Mouse (Mus musculus): ENCODE measurements around the gene Gab1. TPM values are rescaled to one million over a fixed set of nuclear protein-coding genes. Genes with fewer than 3 reads are reported as not detected.

The Gab1 gene
- polyA plus RNA-seq, 1 experiment from 2014 or later = 14.5 TPM

DNA sequence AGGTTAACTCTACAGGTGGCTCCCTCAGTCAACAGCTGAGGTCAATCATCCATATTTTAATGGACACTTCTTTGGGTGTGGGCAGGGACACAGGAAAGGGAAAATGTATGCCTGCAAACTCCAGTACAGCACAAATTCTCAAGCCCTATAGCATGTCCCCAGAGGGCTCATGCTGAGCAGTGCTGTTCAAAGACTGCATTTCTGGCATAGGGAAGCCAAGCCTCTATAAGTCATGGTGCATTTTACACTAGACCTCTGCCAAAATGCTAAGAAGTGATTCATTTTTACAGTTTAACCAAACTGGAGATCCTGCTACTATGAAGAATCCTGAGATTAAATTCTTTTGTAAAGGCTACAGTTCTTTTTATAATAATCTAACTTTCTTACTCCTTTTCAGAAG lies 47.8 kb downstream of the Gab1 start:
- no peak for ATAC-seq (ENCODE audit: low FRiP score, low read depth)
- Histone ChIP-seq H3K9ac (replicated peaks) (no peak overlapping the region), H3K27me3 (no peaks in the 10 kb centered on the region), H3K4me1 (peaks cover 14% of the 10 kb centered on the region), H3K4me3 (no peak overlapping the region), H3K36me3 (no peaks in the 10 kb centered on the region), H3K27ac (replicated peaks) (no peak overlapping the region), H3K9me3 (no peaks in the 10 kb centered on the region), H3K4me2 (replicated peaks) (no peak overlapping the region)

DNA sequence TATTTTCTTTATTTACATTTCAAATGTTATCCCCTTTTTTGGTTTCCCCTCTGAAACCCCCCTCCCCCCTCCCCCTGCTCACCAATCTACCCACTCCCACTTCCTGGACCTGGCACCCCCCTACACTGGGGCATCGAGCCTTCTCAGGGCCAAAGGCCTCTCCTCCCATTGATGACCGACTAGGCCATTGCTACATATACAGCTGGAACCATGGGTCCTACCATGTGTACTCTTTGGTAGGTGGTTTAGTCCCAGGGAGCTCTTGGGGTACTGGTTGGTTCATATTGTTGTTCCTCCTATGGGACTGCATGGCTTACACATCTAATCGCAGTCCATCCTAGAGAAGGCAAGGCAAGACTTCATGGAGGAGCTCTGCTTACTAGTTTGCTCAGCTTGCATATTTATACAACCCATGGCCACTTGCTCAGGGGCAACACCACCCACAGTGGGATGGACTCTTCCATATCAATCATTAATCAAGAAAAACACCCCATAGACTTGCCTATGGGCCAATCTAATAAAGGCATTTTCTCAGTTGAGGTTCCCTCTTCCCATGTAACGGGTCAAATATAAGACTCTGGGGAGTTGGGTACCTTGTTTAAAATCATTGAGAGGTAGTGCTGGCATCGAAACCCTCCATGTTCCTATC lies 48.3 kb downstream of the Gab1 start:
- no peaks in the 10 kb centered on the region for H3K9me3 ChIP-seq
- H3K4me2 ChIP-seq (replicated peaks) = no peak overlapping the region
- no peak overlapping the region for H3K27ac ChIP-seq (replicated peaks)
- no peaks in the 10 kb centered on the region for H3K36me3 ChIP-seq
- no peak overlapping the region for H3K9ac ChIP-seq (replicated peaks)
- peaks cover 14% of the 10 kb centered on the region for H3K4me1 ChIP-seq
- no peak overlapping the region for H3K4me3 ChIP-seq
- ATAC-seq (ENCODE audit: low FRiP score, low read depth) = no peak
- H3K27me3 ChIP-seq = no peaks in the 10 kb centered on the region
- 93% methylated on average over 5 of the region's 5 CpGs for WGBS

DNA sequence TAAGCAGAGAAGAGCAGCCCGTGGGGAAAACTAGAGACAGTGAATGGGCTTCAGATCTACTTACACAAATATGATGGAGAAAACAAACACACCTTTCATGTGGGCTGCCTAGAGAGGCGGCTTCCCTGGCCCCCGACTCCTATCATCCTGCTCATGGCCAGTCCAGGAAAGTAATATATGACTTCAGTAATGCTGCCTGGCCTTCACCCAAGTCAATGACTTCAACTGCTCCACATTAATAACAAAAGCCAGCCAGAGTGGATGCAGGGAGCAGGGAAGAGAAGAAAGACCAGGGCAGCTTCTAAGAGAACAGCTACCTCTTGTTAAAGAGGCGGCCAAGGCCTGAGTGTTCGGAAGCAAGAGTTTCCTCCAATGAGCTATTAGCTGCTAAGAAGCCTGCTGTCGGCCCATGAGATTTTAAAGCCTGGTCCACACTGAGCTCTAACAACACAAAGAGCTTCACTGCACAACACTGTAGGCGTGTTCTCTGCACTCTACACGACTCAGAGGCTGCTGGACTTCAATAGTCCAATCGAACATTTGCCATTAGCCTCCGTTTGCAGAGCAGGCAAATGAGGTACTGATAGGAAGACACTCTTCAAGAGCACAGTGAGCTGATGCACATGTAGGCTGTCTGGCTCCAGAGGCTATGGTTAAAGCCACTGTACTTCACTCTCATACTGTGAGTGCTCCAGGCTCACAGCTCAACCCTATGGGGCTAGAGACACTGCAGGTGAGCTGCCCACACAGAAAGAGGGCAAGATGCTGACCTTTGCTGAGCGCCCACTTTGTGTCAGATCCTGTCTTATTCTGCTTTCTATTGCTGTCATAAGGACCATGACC lies 49.4 kb downstream of the Gab1 start:
- Histone ChIP-seq H3K4me1 (peaks cover 14% of the 10 kb centered on the region), H3K9ac (replicated peaks) (no peak overlapping the region), H3K36me3 (no peaks in the 10 kb centered on the region), H3K27ac (replicated peaks) (no peak overlapping the region), H3K9me3 (no peaks in the 10 kb centered on the region), H3K4me3 (no peak overlapping the region), H3K27me3 (no peaks in the 10 kb centered on the region), H3K4me2 (replicated peaks) (no peak overlapping the region)
- peak; percentile 44; the same call in 1 of the 2 replicates for ATAC-seq (ENCODE audit: low FRiP score, low read depth)
- 78% methylated on average over 11 of the region's 11 CpGs for WGBS

DNA sequence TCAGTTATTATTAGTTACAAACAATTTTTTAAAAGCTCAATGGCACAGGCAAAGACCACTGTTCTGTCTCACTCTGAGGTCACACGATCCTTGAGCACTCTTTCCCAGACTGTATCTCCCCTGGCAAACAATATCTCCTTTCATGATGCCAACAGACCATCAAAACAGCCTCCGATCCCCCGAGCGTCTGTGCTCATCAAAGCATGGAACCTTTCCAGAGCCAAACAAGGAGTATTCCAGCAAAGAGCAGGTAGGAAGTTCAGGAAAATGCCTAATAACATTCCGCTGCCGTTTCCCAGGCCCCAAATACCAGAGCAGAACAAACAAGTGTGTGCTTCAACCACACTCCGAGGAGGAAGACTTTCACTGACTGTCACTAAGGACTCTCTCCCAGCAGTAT lies 50.2 kb downstream of the Gab1 start:
- ATAC-seq (ENCODE audit: low FRiP score, low read depth) = no peak
- Histone ChIP-seq H3K4me3 (no peak overlapping the region), H3K4me1 (peaks cover 16% of the 10 kb centered on the region), H3K9ac (replicated peaks) (no peak overlapping the region), H3K9me3 (no peaks in the 10 kb centered on the region), H3K27ac (replicated peaks) (no peak overlapping the region), H3K27me3 (no peaks in the 10 kb centered on the region), H3K36me3 (no peaks in the 10 kb centered on the region), H3K4me2 (replicated peaks) (no peak overlapping the region)
- 71% methylated on average over 7 of the region's 7 CpGs for WGBS

DNA sequence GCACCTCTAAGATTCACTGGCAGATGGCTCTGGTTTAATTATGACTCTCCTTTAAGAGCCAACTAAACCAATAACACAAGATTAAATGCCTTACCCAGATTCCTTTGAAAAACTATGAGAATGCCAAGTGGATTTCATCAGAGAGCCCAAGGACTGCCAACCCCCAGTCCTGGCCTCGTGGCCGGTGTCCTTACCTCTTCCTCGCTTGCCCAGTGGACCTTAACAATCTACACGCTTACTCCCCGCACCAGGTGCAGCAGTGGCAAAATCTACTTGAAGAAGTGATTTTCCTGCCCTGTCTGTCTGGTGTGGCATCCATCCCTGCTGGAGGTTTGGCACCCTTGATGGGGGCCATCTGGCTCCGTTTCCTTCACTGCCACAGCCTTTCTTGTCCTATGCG lies 53.3 kb downstream of the Gab1 start:
- Histone ChIP-seq H3K4me2 (replicated peaks) (no peak overlapping the region), H3K27me3 (no peaks in the 10 kb centered on the region), H3K27ac (replicated peaks) (no peak overlapping the region), H3K9ac (replicated peaks) (no peak overlapping the region), H3K9me3 (no peaks in the 10 kb centered on the region), H3K36me3 (no peaks in the 10 kb centered on the region), H3K4me1 (peaks cover 32% of the 10 kb centered on the region), H3K4me3 (no peak overlapping the region)
- ATAC-seq (ENCODE audit: low FRiP score, low read depth) = no peak
- 92% methylated on average over 7 of the region's 7 CpGs for WGBS

DNA sequence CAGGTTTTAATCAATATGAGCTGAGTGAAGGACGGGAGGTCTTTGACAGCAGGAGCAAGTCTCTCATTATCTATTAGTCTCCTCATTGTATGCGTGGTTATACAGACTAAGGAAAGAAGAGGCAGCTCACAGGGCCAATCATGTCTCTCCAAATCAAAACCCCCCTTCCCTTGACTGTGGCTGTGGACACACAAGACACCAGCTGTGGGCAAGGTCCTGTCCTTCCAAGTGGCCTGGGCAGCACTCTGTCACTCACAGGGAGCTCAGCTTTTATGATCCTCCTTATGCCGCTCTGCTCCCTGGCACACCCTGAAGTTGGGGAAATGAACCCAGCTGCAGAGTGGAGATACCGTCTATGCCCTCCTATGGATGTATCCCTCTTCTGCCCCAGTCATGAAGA lies 55.2 kb downstream of the Gab1 start:
- H3K36me3 ChIP-seq = no peaks in the 10 kb centered on the region
- H3K9me3 ChIP-seq = no peaks in the 10 kb centered on the region
- H3K27me3 ChIP-seq = no peaks in the 10 kb centered on the region
- 71% methylated on average over 4 of the region's 4 CpGs for WGBS
- no peak overlapping the region for H3K4me3 ChIP-seq
- H3K27ac ChIP-seq (replicated peaks) = no peak overlapping the region
- no peak overlapping the region for H3K4me2 ChIP-seq (replicated peaks)
- ATAC-seq (ENCODE audit: low FRiP score, low read depth) = peak; percentile 30; the same call in 1 of the 2 replicates
- no peak overlapping the region for H3K9ac ChIP-seq (replicated peaks)
- peaks cover 21% of the 10 kb centered on the region for H3K4me1 ChIP-seq

DNA sequence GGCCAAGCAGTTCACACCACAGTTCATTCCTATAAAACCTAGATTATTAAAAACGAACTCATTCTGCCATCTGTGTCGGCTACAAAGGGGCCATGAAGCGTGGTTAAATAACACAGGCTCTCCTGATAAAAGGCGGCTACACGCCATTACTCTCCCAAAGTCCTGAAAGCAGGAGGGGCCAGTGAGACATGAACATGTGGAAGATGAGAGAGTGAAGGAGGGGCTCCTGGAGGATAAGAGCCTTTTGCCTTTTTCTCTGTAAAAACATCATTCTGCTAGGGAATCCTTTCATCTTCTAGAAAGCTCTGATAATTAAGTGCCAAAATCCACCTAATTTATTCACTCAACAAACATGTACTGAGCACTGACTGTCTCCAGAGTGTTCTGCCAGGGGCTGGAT lies 55.9 kb downstream of the Gab1 start:
- Histone ChIP-seq H3K9me3 (no peaks in the 10 kb centered on the region), H3K4me2 (replicated peaks) (no peak overlapping the region), H3K4me1 (peaks cover 18% of the 10 kb centered on the region), H3K4me3 (no peak overlapping the region), H3K27me3 (no peaks in the 10 kb centered on the region), H3K27ac (replicated peaks) (no peak overlapping the region), H3K9ac (replicated peaks) (no peak overlapping the region), H3K36me3 (no peaks in the 10 kb centered on the region)
- no peak for ATAC-seq (ENCODE audit: low FRiP score, low read depth)
- 46% methylated on average over 5 of the region's 5 CpGs for WGBS

DNA sequence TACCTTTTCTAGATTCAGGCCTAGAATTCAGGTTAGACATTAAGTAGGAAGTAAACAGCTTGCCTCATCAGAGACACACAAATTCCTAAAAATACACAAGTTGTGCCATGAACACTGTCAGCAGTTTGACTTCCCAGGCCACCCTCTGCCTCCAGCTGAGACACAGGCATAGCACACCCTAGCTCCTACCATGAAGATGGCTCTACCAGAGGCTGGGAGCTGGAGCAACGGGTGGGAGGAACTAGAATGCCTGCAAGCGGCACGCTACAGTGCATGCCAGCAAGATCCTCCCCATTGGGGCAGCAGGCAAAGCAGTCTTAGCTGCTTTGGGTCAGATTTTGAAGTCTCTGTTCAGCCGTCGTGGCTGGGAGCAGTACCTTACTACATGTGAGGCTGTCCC lies 57.1 kb downstream of the Gab1 start:
- ATAC-seq (ENCODE audit: low FRiP score, low read depth) = no peak
- Histone ChIP-seq H3K4me2 (replicated peaks) (no peak overlapping the region), H3K9ac (replicated peaks) (no peak overlapping the region), H3K9me3 (no peaks in the 10 kb centered on the region), H3K36me3 (no peaks in the 10 kb centered on the region), H3K4me3 (no peak overlapping the region), H3K27ac (replicated peaks) (no peak overlapping the region), H3K27me3 (no peaks in the 10 kb centered on the region), H3K4me1 (peaks cover 18% of the 10 kb centered on the region)
- WGBS = 70% methylated on average over 5 of the region's 5 CpGs

DNA sequence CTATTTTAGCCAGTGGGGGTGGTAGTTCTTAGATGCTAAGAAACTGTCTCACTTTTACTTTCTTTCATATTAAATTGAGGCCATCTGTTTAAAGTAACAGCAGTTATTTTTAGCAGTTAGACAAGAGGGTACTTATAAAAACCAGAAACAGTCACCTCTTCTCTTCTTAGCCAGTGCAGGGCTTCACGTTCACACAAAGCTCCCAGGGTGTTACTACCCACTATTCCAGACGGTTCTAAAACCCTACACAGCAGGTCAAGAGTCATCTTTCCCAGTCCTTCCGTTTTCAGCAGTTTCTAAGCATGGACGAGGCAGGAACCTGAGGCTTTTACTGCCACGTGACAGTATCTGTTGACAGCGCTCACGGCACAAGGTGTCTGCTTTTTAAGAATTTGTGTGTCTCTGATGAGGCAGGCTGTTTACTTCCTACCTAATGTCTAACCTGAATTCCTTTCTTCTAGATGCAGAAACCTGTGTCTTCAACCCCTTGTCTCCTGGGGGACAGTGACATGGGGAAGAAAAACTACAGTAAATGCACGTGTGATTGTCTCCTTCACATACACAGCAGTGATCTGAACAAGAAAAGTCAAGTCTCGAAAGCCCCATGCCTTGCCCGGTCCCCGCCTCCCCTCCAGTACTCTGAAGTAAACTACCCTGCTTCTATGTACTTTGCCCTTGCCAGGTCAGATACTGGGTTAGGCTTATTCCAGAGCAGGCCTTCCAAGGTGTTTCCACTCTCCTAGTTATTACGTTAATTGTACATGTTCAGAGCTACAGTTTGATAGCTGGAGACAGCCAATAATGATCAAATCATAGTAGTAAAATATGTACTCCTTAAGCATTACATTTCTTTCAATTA lies 58.7 kb downstream of the Gab1 start:
- Histone ChIP-seq H3K36me3 (no peaks in the 10 kb centered on the region), H3K4me1 (peaks cover 18% of the 10 kb centered on the region), H3K4me3 (no peak overlapping the region), H3K9ac (replicated peaks) (no peak overlapping the region), H3K27ac (replicated peaks) (no peak overlapping the region), H3K27me3 (no peaks in the 10 kb centered on the region), H3K4me2 (replicated peaks) (no peak overlapping the region), H3K9me3 (no peaks in the 10 kb centered on the region)
- ATAC-seq (ENCODE audit: low FRiP score, low read depth) = no peak
- WGBS = 78% methylated on average over 12 of the region's 12 CpGs

DNA sequence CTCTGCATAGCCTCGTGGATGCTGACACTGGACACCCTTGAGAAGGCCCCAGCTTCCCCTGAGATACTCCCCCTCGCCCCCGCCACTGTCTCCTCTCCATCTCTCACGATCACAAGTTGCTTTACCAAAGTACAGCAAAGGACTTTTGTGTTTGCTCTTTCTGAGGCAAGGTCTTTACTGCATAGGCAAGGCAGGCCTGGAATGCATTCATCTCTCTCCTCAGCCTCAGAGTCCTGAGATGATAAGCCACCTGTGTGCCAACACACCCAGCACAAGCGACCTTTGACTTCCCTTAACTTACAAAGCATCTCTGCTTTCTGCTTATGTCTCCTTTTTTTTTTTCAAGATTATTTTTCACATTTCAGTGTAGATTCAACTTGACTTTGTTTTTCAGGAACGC lies 61.3 kb downstream of the Gab1 start:
- 79% methylated on average over 6 of the region's 6 CpGs for WGBS
- peaks cover 17% of the 10 kb centered on the region; the same call in 1 of the 2 replicates for H3K4me1 ChIP-seq
- no peaks in the 10 kb centered on the region for H3K9me3 ChIP-seq
- H3K27ac ChIP-seq (replicated peaks) = no peak overlapping the region
- H3K4me3 ChIP-seq = no peak overlapping the region
- no peak overlapping the region for H3K9ac ChIP-seq (replicated peaks)
- no peak for ATAC-seq (ENCODE audit: low FRiP score, low read depth)
- no peaks in the 10 kb centered on the region for H3K36me3 ChIP-seq
- no peak overlapping the region for H3K4me2 ChIP-seq (replicated peaks)
- H3K27me3 ChIP-seq = no peaks in the 10 kb centered on the region

DNA sequence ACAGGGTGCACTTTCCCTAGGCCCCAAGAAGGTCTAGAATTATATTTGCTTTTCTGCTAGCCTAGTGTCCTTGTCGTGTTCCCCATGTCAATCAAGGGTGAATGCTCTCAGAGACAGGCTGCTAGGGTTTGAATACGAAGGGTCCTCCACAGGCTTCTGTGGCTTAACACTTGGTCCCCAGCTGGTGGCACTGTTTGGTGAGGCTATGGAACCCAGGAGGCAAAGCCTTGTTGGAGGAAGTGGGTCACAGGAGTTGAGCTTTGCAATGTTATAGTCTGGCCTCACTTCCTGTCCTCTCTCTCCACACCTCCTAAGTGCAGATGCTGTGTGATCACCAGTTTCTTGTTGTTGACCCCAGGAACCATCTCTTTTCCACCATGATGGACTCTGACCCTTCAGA lies 63.3 kb downstream of the Gab1 start:
- H3K4me3 ChIP-seq = no peak overlapping the region
- no peak overlapping the region for H3K27ac ChIP-seq (replicated peaks)
- H3K9me3 ChIP-seq = no peaks in the 10 kb centered on the region
- no peak overlapping the region for H3K9ac ChIP-seq (replicated peaks)
- no peaks in the 10 kb centered on the region for H3K36me3 ChIP-seq
- H3K4me1 ChIP-seq = peaks cover 17% of the 10 kb centered on the region; the same call in 1 of the 2 replicates
- WGBS = 83% methylated on average over 2 of the region's 2 CpGs
- ATAC-seq (ENCODE audit: low FRiP score, low read depth) = no peak
- H3K27me3 ChIP-seq = no peaks in the 10 kb centered on the region
- no peak overlapping the region for H3K4me2 ChIP-seq (replicated peaks)

DNA sequence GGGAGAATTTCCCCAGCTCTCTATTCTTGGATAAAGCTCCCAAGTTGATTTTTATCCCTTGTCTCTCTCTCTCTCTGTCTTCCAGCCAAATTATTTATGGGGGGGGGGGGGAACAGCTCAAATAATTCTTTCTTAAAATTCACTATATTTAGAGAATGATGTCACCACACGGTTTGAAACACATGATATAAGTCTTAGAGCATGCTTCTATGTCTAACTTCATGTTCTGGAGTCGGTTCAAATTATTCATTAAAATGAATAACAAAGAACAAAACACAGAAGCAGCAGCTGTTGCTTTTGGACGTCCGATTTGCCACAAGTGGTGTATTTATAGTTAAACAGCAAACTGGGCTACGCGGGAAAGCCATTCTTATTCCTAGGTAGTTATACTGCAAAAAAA lies 65.1 kb downstream of the Gab1 start:
- 83% methylated on average over 6 of the region's 6 CpGs for WGBS
- no peak for ATAC-seq (ENCODE audit: low FRiP score, low read depth)

More for the DNA sequence above, 65.1 kb downstream of the Gab1 start:
- Histone ChIP-seq H3K9me3 (no peaks in the 10 kb centered on the region), H3K9ac (replicated peaks) (no peak overlapping the region), H3K27ac (replicated peaks) (no peak overlapping the region), H3K36me3 (no peaks in the 10 kb centered on the region), H3K27me3 (no peaks in the 10 kb centered on the region), H3K4me1 (peaks cover 17% of the 10 kb centered on the region; the same call in 1 of the 2 replicates), H3K4me3 (no peak overlapping the region), H3K4me2 (replicated peaks) (no peak overlapping the region)

Data from midbrain, embryonic 12.5 days (tissue).